Mouse (Mus musculus): ENCODE data around the gene Pcbp2. TPM values are rescaled to one million over a fixed set of nuclear protein-coding genes. Genes with fewer than 3 reads are reported as not detected.

The Pcbp2 gene
- total RNA-seq, 2 experiments from 2014 or later, result 925 to 956 TPM

- no peak for DNase-seq (ENCODE audit: low spot score in 2 of 2)
Measured at GRCm38 (mm10) chr15:102521480-102521879, 51.1 kb downstream of the Pcbp2 start.

GRCm38 (mm10) chr15:102524892-102525485 is 54.6 kb downstream of the Pcbp2 start, which contains the start of gene Npff:
Gene Npff (minus strand): TSS chr15:102524942.
- DNase-seq (ENCODE audit: low spot score in 2 of 2), result peak in 1 of 2 experiments; percentile 49

GRCm38 (mm10) chr15:102526111-102527002 is 56.0 kb downstream of the Pcbp2 start:
- no peak for DNase-seq (ENCODE audit: low spot score in 2 of 2)

GRCm38 (mm10) chr15:102527936-102528335 is 57.6 kb downstream of the Pcbp2 start:
- DNase-seq (ENCODE audit: low spot score in 2 of 2), result no peak

- no peak for DNase-seq (ENCODE audit: low spot score in 2 of 2)
Measured at GRCm38 (mm10) chr15:102528396-102528795, 58.1 kb downstream of the Pcbp2 start.

GRCm38 (mm10) chr15:102530566-102530965 is 60.2 kb downstream of the Pcbp2 start:
- DNase-seq (ENCODE audit: low spot score in 2 of 2), result no peak

- DNase-seq (ENCODE audit: low spot score in 2 of 2), result no peak
Measured at GRCm38 (mm10) chr15:102531586-102531985, 61.2 kb downstream of the Pcbp2 start.

- DNase-seq (ENCODE audit: low spot score in 2 of 2), result no peak
Measured at GRCm38 (mm10) chr15:102532106-102532900, 62.0 kb downstream of the Pcbp2 start.

- no peak for DNase-seq (ENCODE audit: low spot score in 2 of 2)
Measured at GRCm38 (mm10) chr15:102533926-102534325, 63.6 kb downstream of the Pcbp2 start.

GRCm38 (mm10) chr15:102544801-102545200 is 74.5 kb downstream of the Pcbp2 start:
- no peak for DNase-seq (ENCODE audit: low spot score in 2 of 2)

- no peak for DNase-seq (ENCODE audit: low spot score in 2 of 2)
Measured at GRCm38 (mm10) chr15:102546246-102546645, 75.9 kb downstream of the Pcbp2 start.

GRCm38 (mm10) chr15:102546677-102547427 is 76.5 kb downstream of the Pcbp2 start:
- no peak for DNase-seq (ENCODE audit: low spot score in 2 of 2)

GRCm38 (mm10) chr15:102547478-102547877 is 77.1 kb downstream of the Pcbp2 start:
- DNase-seq (ENCODE audit: low spot score in 2 of 2), result no peak

Other genes starting within 250 kb of the Pcbp2 start
- 1 to 10 TPM; 1.1 to 3.6 TPM for gene Itgb7, start 238.6 kb upstream of the Pcbp2 start, total RNA-seq (2021)
- 10 to 100 TPM; 24.8 to 28.6 TPM for gene Rarg, start 213.0 kb upstream of the Pcbp2 start, total RNA-seq (2021)
- gene Gm9918, start 200.0 kb upstream of the Pcbp2 start, total RNA-seq (2021), result under 1 TPM; 0.17 to 0.31 TPM
- gene Mfsd5, start 191.1 kb upstream of the Pcbp2 start, total RNA-seq (2021), result 10 to 100 TPM; 34.4 to 36.7 TPM
- gene Espl1, start 174.3 kb upstream of the Pcbp2 start, total RNA-seq (2021), result 10 to 100 TPM; 16.5 to 24.5 TPM
- 100 to 1,000 TPM; 443 to 452 TPM for gene Pfdn5, start 144.4 kb upstream of the Pcbp2 start, total RNA-seq (2021)
- 10 to 100 TPM; 86.3 to 96.7 TPM for gene Myg1, start 138.8 kb upstream of the Pcbp2 start, total RNA-seq (2021)
- gene Aaas, start 119.8 kb upstream of the Pcbp2 start, total RNA-seq (2021), result 10 to 100 TPM; 32.3 to 39.0 TPM
- gene Sp7, start 103.4 kb upstream of the Pcbp2 start, total RNA-seq (2021), result under 1 TPM; 0.31 to 0.48 TPM
- gene Sp1, start 64.4 kb upstream of the Pcbp2 start, total RNA-seq (2021), result 100 to 1,000 TPM; 101 to 110 TPM
- gene Amhr2, start 25.2 kb upstream of the Pcbp2 start, total RNA-seq (2021), result 1 to 10 TPM; 2.8 to 3.1 TPM
- 10 to 100 TPM; 63.2 to 81.5 TPM for gene Prr13, start 11.5 kb upstream of the Pcbp2 start, total RNA-seq (2021)
- gene Gm10337, start 33.2 kb downstream of the Pcbp2 start, total RNA-seq (2021), result 1 to 10 TPM in 1 of 2 experiments, not detected in 1; 4.3 TPM
- 10 to 100 TPM; 13.2 to 13.4 TPM for gene Map3k12, start 46.5 kb downstream of the Pcbp2 start, total RNA-seq (2021)
- gene Tarbp2, start 47.7 kb downstream of the Pcbp2 start, total RNA-seq (2021), result 10 to 100 TPM; 52.8 to 53.2 TPM
- gene Npff, start 54.4 kb downstream of the Pcbp2 start, total RNA-seq (2021), result 1 to 10 TPM; 5.9 to 8.6 TPM
- gene Gm28047, start 154.5 kb downstream of the Pcbp2 start, total RNA-seq (2021), result 1 to 10 TPM in 1 of 2 experiments, not detected in 1; 1.5 TPM
- gene Atf7, start 154.9 kb downstream of the Pcbp2 start, total RNA-seq (2021), result 10 to 100 TPM; 81.4 to 87.1 TPM
- gene Atp5g2, start 201.8 kb downstream of the Pcbp2 start, total RNA-seq (2021), result 10 to 100 TPM; 18.1 to 18.2 TPM

Measured in adrenal gland, postnatal 4 days (tissue).